Mouse (Mus musculus) embryonic facial prominence, embryonic 15.5 days (tissue): Measurements from ENCODE around the gene Pttg1ip. TPM values are rescaled to one million over a fixed set of nuclear protein-coding genes. Genes with fewer than 3 reads are reported as not detected.

Experiments used
- ATAC-seq: fragments of 200-750 bp; cut with Nextera tagmentation; 2 replicates; pipeline ENCODE4 v1.8.0; 2017; ENCODE audit warnings: low read depth, moderate TSS enrichment; ENCODE audit not compliant: insufficient number of reproducible peaks, low FRiP score, low TSS enrichment
- H3K27ac ChIP-seq: fragments of 300-500 bp; sonication (generic); replicated peaks from 2 replicates; pipeline ENCODE4 v1.5.1; 2015; ENCODE audit warnings: mild to moderate bottlenecking, inconsistent platforms
- H3K27me3 ChIP-seq: fragments of 300-500 bp; sonication (generic); 2 replicates; pipeline ENCODE4 v1.6.1; 2015; ENCODE audit warnings: inconsistent platforms
- H3K36me3 ChIP-seq: fragments of 300-500 bp; sonication (generic); 2 replicates; pipeline ENCODE4 v1.6.1; 2015; ENCODE audit warnings: mild to moderate bottlenecking, inconsistent platforms
- H3K4me1 ChIP-seq: fragments of 300-500 bp; sonication (generic); 2 replicates; pipeline ENCODE4 v1.6.1; 2015; ENCODE audit warnings: inconsistent platforms
- H3K4me2 ChIP-seq: fragments of 300-500 bp; sonication (generic); replicated peaks from 2 replicates; pipeline ENCODE4 v1.6.1; 2015; ENCODE audit warnings: mild to moderate bottlenecking, inconsistent platforms
- H3K4me3 ChIP-seq: fragments of 300-500 bp; sonication (generic); replicated peaks from 2 replicates; pipeline ENCODE4 v1.5.1; 2015; ENCODE audit warnings: mild to moderate bottlenecking, inconsistent platforms
- H3K9ac ChIP-seq: fragments of 300-500 bp; sonication (generic); 2 replicates; pipeline ENCODE4 v1.6.1; 2015; ENCODE audit warnings: inconsistent platforms
- H3K9me3 ChIP-seq: fragments of 300-500 bp; sonication (generic); replicated peaks from 2 replicates; pipeline ENCODE4 v1.6.1; 2016; ENCODE audit warnings: inconsistent platforms
- WGBS: fragments of 180-500 bp; shearing (Covaris S2); methylation state at CpG from one replicate; pipeline ENCODE4 v1.1.7; 2015; 5-methylcytosine and 5-hydroxymethylcytosine counted together
- polyA plus RNA-seq: library from polyadenylated mRNA; unstranded; fragments of >200 nt; fragmentation: Nextera tagmentation; extraction: Ambion mirVana; gene quantifications from 2 replicates; pipeline ENCODE4 v1.2.1, GENCODE M21; 2015

Pttg1ip gene
- polyA plus RNA-seq, 1 experiment from 2014 or later: 135 TPM

- H3K4me3 ChIP-seq: peak overlapping the region; percentile 67
- H3K4me2 ChIP-seq: peak overlapping the region; percentile 87
- H3K27me3 ChIP-seq: no peaks in the 10 kb centered on the region
- peaks cover 22% of the 10 kb centered on the region for H3K4me1 ChIP-seq
- no peaks in the 10 kb centered on the region for H3K9me3 ChIP-seq
- H3K27ac ChIP-seq: no peak overlapping the region
- peaks cover 35% of the 10 kb centered on the region for H3K36me3 ChIP-seq
- no peak overlapping the region for H3K9ac ChIP-seq
- ATAC-seq: no peak
- WGBS: 58% methylated on average over 5 of the region's 5 CpGs
Observed at GRCm38 (mm10) chr10:77607441-77607840, 25.9 kb downstream of the Pttg1ip start.

- Histone ChIP-seq H3K4me1 (peaks cover 22% of the 10 kb centered on the region), H3K36me3 (peaks cover 45% of the 10 kb centered on the region), H3K4me2 (no peak overlapping the region), H3K9me3 (no peaks in the 10 kb centered on the region), H3K9ac (no peak overlapping the region), H3K4me3 (no peak overlapping the region), H3K27ac (no peak overlapping the region), H3K27me3 (no peaks in the 10 kb centered on the region)
- no peak for ATAC-seq
- WGBS: 88% methylated on average over 8 of the region's 8 CpGs
Observed at GRCm38 (mm10) chr10:77608589-77608988, 27.1 kb downstream of the Pttg1ip start.

DNA sequence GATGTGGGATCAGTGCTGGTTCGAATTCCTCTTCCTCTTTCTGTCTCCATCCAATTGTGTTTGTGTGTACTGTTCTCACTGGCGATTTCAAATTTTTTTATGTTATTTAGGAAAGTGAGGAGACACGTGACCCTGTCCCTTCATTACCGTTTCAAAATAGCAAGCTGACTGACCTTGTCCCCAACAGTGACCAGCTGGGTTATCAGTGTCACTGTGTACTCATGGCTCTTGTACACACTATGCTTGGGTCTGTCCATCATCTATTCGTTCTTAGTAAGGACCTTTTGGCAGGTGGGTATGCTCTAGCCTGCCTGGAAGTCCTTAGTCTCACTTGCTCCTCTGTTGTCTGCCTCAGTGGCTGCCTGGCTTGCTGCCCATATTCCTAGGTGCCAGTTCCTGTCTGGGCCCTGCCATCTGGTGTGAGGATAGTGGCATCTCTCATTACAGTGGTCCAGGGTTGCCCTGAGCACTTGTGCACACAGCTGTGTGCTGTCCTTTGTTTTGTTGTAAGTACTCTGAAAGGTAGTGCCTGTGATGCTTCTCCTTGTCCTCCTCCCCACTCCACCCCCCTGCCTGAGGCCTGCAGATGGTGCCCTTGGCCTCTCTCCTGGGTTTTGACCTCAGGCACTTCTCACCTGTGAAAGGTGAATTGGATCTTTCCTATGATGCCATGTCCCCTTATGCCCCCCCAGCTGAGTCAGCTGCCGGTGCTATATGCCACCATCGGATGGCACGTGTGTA is 28.9 kb downstream of the Pttg1ip start:
- Histone ChIP-seq H3K4me3 (no peak overlapping the region), H3K9ac (no peak overlapping the region), H3K4me1 (peaks cover 19% of the 10 kb centered on the region), H3K36me3 (peaks cover 61% of the 10 kb centered on the region), H3K4me2 (no peak overlapping the region), H3K9me3 (no peaks in the 10 kb centered on the region), H3K27me3 (no peaks in the 10 kb centered on the region), H3K27ac (no peak overlapping the region)
- no peak for ATAC-seq
- 88% methylated on average over 8 of the region's 8 CpGs for WGBS

- 87% methylated on average over 3 of the region's 3 CpGs for WGBS
- Histone ChIP-seq H3K4me3 (no peak overlapping the region), H3K4me1 (no peaks in the 10 kb centered on the region), H3K4me2 (no peak overlapping the region), H3K27me3 (no peaks in the 10 kb centered on the region), H3K9me3 (no peaks in the 10 kb centered on the region), H3K36me3 (peaks cover 84% of the 10 kb centered on the region), H3K9ac (no peak overlapping the region), H3K27ac (no peak overlapping the region)
- ATAC-seq: no peak
Observed at GRCm38 (mm10) chr10:77613409-77613808, 31.9 kb downstream of the Pttg1ip start.

GRCm38 (mm10) chr10:77615647-77616046 is 34.1 kb downstream of the Pttg1ip start:
- H3K4me2 ChIP-seq: no peak overlapping the region
- H3K27me3 ChIP-seq: no peaks in the 10 kb centered on the region
- no peak overlapping the region for H3K4me3 ChIP-seq
- H3K4me1 ChIP-seq: no peaks in the 10 kb centered on the region
- no peak for ATAC-seq
- peaks cover 74% of the 10 kb centered on the region for H3K36me3 ChIP-seq
- no peak overlapping the region for H3K27ac ChIP-seq
- H3K9ac ChIP-seq: no peak overlapping the region
- no peaks in the 10 kb centered on the region for H3K9me3 ChIP-seq
- 93% methylated on average over 8 of the region's 8 CpGs for WGBS

DNA sequence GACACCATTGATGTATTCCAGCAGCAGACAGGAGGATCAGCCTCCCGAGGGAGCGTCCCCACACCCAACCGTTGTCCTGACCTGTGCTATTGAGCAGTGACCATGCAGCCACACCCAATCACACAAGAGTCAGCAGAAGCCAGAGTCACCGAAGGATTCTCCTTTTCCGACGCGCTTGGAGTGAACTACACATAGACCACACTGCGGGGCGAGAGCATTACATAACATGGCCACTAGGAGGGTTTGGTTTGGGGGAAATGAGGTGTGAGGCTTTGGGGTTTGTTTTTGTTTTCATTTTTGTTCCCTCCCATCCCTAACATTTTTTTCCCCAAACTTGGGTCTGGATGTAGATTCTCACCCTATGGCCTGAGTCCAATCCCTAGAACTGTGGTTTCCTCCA is 34.6 kb downstream of the Pttg1ip start:
- H3K4me2 ChIP-seq: no peak overlapping the region
- 94% methylated on average over 9 of the region's 9 CpGs for WGBS
- H3K27me3 ChIP-seq: no peaks in the 10 kb centered on the region
- no peak overlapping the region for H3K4me3 ChIP-seq
- H3K36me3 ChIP-seq: peaks cover 69% of the 10 kb centered on the region
- no peaks in the 10 kb centered on the region for H3K9me3 ChIP-seq
- H3K4me1 ChIP-seq: no peaks in the 10 kb centered on the region
- ATAC-seq: no peak
- no peak overlapping the region for H3K27ac ChIP-seq
- H3K9ac ChIP-seq: no peak overlapping the region

DNA sequence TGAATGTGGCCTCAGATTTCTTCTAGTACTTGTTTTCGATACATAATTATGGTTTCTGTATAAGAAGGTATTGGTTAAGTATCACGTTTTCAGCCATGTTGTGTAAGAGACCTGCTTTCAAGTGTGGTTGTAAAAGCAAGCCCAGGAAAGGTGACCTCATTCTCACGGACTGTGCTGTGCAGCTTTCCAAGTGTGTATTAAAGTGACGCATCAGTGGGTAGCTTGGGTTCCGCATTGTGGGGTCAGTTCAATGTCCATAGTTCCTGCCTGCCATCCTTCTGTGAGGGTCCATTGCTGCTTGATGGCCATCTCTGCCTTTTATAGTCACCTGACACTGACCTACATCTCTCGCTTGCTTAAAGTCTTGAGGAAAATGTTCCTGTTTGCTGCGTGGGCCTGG is 35.4 kb downstream of the Pttg1ip start:
- Histone ChIP-seq H3K9me3 (no peaks in the 10 kb centered on the region), H3K4me2 (no peak overlapping the region), H3K4me1 (peaks cover 5% of the 10 kb centered on the region; the same call in 1 of the 2 replicates), H3K9ac (no peak overlapping the region), H3K27ac (no peak overlapping the region), H3K36me3 (peaks cover 61% of the 10 kb centered on the region), H3K27me3 (no peaks in the 10 kb centered on the region), H3K4me3 (no peak overlapping the region)
- 93% methylated on average over 7 of the region's 7 CpGs for WGBS
- ATAC-seq: no peak

DNA sequence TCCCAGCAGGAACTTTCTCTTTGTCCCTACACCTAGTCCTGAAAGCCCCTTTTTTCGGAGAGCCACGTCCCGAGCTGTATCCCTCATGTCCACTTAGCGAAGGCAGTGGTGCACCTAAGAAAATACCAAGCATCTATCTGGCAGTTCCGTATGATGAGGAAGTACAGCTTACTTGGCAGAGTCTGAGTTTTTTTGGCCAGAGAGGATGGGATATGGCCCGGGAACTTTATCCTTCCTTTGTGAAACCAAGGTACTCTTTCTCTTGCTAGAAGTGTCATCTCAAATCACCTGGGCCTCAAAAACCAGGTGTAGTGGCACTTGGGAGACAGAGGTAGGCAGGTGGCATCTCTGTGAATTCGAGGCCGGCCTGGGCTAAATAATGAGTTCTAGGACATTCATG is 40.0 kb downstream of the Pttg1ip start:
- Histone ChIP-seq H3K4me3 (peak overlapping the region; percentile 72), H3K9ac (peak overlapping the region; percentile 35; the same call in 1 of the 2 replicates), H3K4me2 (peak overlapping the region; percentile 66), H3K4me1 (peaks cover 37% of the 10 kb centered on the region), H3K27ac (peak overlapping the region; percentile 92), H3K36me3 (peaks cover 19% of the 10 kb centered on the region), H3K9me3 (no peaks in the 10 kb centered on the region), H3K27me3 (no peaks in the 10 kb centered on the region)
- 70% methylated on average over 8 of the region's 8 CpGs for WGBS
- no peak for ATAC-seq

- ATAC-seq: peak; percentile 93
- Histone ChIP-seq H3K27me3 (no peaks in the 10 kb centered on the region), H3K27ac (peak within 1 kb of the TSS; percentile 92), H3K36me3 (peaks cover 11% of the 10 kb centered on the region), H3K9ac (peak within 1 kb of the TSS; percentile 87), H3K4me3 (peak within 1 kb of the TSS; percentile 72), H3K4me1 (peaks cover 37% of the 10 kb centered on the region), H3K4me2 (peak within 1 kb of the TSS; percentile 66), H3K9me3 (no peaks in the 10 kb centered on the region)
- under 1% methylated on average over 93 of the region's 96 CpGs for WGBS
Observed at GRCm38 (mm10) chr10:77622055-77622988, 40.8 kb downstream of the Pttg1ip start, which contains the start of gene Ube2g2. Gene Ube2g2 (plus strand): TSS chr10:77622275.

DNA sequence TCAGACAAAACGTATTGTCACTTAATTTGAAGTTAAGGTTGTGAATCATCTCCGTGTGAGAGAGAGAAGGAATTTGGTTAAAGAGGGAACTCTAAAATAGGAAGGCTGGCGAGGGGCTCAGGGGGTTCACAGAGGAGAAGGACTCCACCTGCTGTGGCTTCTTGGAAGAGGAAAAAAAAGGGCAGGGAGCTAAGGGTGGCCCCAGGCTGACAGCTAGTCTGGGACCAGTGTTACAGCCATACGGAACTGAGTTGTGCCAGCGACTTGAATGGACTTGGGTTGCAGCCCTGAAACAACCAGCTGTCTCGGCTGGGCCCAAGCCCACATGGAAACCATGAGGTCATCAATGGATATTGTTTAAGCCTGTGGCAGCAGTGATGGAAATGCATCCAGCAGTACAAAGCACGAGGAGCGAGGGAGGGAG is 41.6 kb downstream of the Pttg1ip start:
- peak overlapping the region; percentile 66 for H3K4me2 ChIP-seq
- no peaks in the 10 kb centered on the region for H3K9me3 ChIP-seq
- peak overlapping the region; percentile 92 for H3K27ac ChIP-seq
- 4% methylated on average over 8 of the region's 8 CpGs for WGBS
- H3K9ac ChIP-seq: peak overlapping the region; percentile 87
- peak overlapping the region; percentile 72 for H3K4me3 ChIP-seq
- H3K36me3 ChIP-seq: peaks cover 3% of the 10 kb centered on the region; the same call in 1 of the 2 replicates
- peaks cover 37% of the 10 kb centered on the region for H3K4me1 ChIP-seq
- H3K27me3 ChIP-seq: no peaks in the 10 kb centered on the region
- ATAC-seq: peak; percentile 36; the same call in 1 of the 2 replicates
